Mouse (Mus musculus) spleen, adult 2 months (tissue): ENCODE data around the gene Stum.

Experiments used
- CTCF ChIP-seq: fragments of 200-500 bp; IDR thresholded peaks from 2 replicates; pipeline ENCODE4 v1.5.1; 2011; ENCODE audit warnings: mild to moderate bottlenecking, inconsistent platforms; ENCODE audit not compliant: insufficient read depth, insufficient read length, insufficient replicate concordance; ENCODE audit errors: extremely low read depth
- POLR2A ChIP-seq: fragments of 200-500 bp; IDR thresholded peaks from 2 replicates; pipeline ENCODE4 v1.6.1; 2011; ENCODE audit warnings: low read depth, low read length, inconsistent platforms

GRCm38 (mm10) chr1:180449641-180450040 is 33.7 kb downstream of the Stum start:
- TF ChIP-seq CTCF (no peak), POLR2A (no peak)
